Mouse (Mus musculus) kidney, embryonic 14.5 days (tissue): Measurements from ENCODE around the gene Lamc3. TPM values are rescaled to one million over a fixed set of nuclear protein-coding genes. Genes with fewer than 3 reads are reported as not detected.

Experiments used
- ATAC-seq: fragments of 200-750 bp; cut with Nextera tagmentation; 2 replicates; pipeline ENCODE4 v1.8.0; 2017; ENCODE audit warnings: moderate number of reproducible peaks, mild to moderate bottlenecking, moderate TSS enrichment, moderate library complexity; ENCODE audit not compliant: low FRiP score, low TSS enrichment
- H3K27ac ChIP-seq: fragments of 300-500 bp; sonication (generic); 2 replicates; pipeline ENCODE4 v1.5.1; 2014; ENCODE audit warnings: low read depth, mild to moderate bottlenecking, low read length, moderate library complexity, mixed read lengths
- H3K27me3 ChIP-seq: fragments of 300-500 bp; sonication (generic); 2 replicates; pipeline ENCODE4 v1.6.1; 2014; ENCODE audit warnings: mild to moderate bottlenecking, low read length; ENCODE audit not compliant: control insufficient read depth, insufficient read depth
- H3K36me3 ChIP-seq: fragments of 300-500 bp; sonication (generic); 2 replicates; pipeline ENCODE4 v1.6.1; 2014; ENCODE audit warnings: low read length, mixed read lengths; ENCODE audit not compliant: control insufficient read depth, insufficient read depth
- H3K4me1 ChIP-seq: fragments of 300-500 bp; sonication (generic); 2 replicates; pipeline ENCODE4 v1.6.1; 2014; ENCODE audit warnings: low read length, mixed read lengths; ENCODE audit not compliant: control insufficient read depth, insufficient read depth
- H3K4me2 ChIP-seq: fragments of 300-500 bp; sonication (generic); replicated peaks from 2 replicates; pipeline ENCODE4 v1.6.1; 2014; ENCODE audit warnings: low read depth, mild to moderate bottlenecking, low read length
- H3K4me3 ChIP-seq: fragments of 300-500 bp; sonication (generic); 2 replicates; pipeline ENCODE4 v1.5.1; 2014; ENCODE audit warnings: mild to moderate bottlenecking, low read length
- H3K9ac ChIP-seq: fragments of 300-500 bp; sonication (generic); 2 replicates; pipeline ENCODE4 v1.6.1; 2014; ENCODE audit warnings: low read depth, mild to moderate bottlenecking, low read length, moderate library complexity
- H3K9me3 ChIP-seq: fragments of 300-500 bp; sonication (generic); 2 replicates; pipeline ENCODE4 v1.6.1; 2016; ENCODE audit warnings: low read length; ENCODE audit not compliant: control insufficient read depth
- WGBS: fragments of 180-500 bp; shearing (Covaris S2); extraction: QIAGEN DNeasy Blood & Tissue Kit; methylation state at CpG from one replicate; pipeline ENCODE4 v1.1.7; 2014; 5-methylcytosine and 5-hydroxymethylcytosine counted together
- polyA plus RNA-seq: library from polyadenylated mRNA; unstranded; fragments of >200 nt; fragmentation: Nextera tagmentation; extraction: Ambion mirVana; gene quantifications from 2 replicates; pipeline ENCODE4 v1.2.1, GENCODE M21; 2014

The Lamc3 gene
- polyA plus RNA-seq, 1 experiment from 2014 or later: 3.6 TPM

DNA sequence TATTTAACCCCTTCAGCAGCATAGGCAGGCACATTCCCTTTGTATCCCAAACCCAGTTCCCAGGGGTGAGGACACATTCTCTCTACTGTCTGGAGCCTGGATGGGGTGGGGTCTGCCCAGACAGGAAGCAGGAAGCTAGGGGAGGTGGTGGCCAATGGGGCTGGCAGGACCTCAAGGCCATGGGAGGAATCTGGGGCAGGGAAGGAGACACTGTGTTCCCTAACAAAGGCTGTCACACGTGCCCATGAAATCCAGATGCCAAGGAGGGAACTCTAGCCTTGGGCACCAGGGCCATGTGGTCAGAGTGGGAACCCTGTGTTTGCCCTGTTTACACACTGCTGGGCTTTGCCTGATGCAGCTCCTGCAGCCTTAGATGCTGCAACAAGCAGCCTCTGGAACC is 1.8 kb downstream of the Lamc3 start:
- Histone ChIP-seq H3K4me1 (peaks cover 32% of the 10 kb centered on the region), H3K4me3 (no peak overlapping the region), H3K27ac (no peak overlapping the region), H3K9ac (no peak overlapping the region), H3K27me3 (peaks cover 31% of the 10 kb centered on the region), H3K9me3 (no peaks in the 10 kb centered on the region), H3K36me3 (no peaks in the 10 kb centered on the region), H3K4me2 (no peak overlapping the region)
- 47% methylated on average over 1 of the region's 1 CpGs for WGBS
- no peak for ATAC-seq

DNA sequence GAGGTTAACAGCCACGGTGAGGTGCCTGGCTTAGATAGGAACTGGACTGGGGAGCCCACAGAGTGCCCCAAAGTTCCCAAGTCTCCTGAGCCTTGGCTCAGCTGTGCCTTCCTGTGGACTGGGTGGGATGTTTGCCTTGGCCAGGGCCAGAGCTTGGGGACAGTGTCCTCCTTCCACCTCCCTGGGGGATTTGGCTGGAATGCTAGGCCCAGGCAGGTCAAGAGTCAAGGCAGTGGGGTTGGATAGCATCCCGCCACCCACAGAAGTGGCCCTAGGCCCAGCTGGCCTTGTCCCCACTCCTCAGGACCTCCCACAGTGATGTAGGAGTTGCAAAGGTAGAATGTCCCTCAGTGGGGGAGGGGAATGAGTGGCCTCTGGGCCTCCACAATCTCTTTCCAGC is 4.1 kb downstream of the Lamc3 start:
- Histone ChIP-seq H3K9me3 (no peaks in the 10 kb centered on the region), H3K9ac (no peak overlapping the region), H3K36me3 (no peaks in the 10 kb centered on the region), H3K4me3 (no peak overlapping the region), H3K4me1 (peaks cover 40% of the 10 kb centered on the region), H3K4me2 (no peak overlapping the region), H3K27ac (no peak overlapping the region), H3K27me3 (peaks cover 28% of the 10 kb centered on the region)
- WGBS: 73% methylated on average over 2 of the region's 2 CpGs
- no peak for ATAC-seq

DNA sequence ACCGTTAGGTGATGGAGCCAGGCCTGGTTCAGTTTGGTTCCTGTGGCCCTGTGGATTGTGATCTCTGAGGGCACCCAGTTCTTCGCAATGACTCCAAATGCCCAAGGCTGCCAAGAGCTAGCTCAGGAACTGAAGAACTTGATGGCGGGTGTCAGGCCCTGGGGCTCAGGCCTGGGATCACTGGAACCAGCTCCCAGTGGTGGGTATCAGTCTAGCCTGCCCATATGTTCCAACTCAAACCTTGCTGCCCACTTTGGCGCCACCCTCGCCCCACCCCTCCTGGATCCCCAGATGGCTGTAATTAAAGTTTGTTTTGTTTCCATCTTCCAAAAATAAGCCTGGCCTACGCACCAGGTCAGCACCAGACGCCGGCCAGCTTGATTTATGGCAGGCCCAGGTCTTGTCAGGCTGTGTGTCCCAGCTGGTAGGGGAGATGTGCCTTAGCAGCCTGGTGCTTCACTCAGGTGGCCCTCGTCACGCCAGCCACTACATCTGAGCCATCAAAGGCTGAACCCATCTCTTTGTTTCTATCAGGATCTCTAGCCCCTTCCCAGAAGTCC is 6.1 kb downstream of the Lamc3 start:
- 37% methylated on average over 10 of the region's 10 CpGs for WGBS

DNA sequence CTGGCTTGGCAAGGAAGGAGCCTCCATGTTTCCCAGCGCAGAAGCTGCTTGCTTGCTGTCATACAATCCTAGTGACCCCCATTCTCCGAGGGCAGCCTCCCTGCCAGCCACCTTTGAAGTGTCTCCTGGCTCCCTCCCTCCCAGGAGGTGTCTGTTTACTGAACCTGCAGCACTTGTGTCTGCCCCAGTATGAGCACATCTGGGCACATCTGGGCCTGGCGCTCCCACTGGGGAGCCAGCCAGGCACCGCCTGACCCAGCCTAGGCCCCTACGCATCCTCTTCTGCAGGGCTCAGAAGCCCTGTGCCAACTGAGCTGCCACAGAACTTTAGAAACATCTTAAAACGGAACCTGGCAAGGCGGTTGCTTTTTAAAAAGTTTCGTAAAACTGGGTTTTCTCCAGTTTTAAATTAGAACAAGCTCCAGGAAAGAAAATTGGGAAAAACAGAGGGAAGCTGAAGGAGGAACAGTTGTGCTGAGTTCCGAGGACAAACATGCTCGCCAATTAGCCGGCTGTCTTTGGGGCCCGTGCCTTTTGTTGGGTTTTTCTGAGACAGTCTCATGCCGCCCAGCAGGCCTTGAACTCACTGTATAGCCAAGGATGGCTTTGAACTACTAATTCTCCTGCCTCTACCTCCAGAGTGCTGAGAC is 7.3 kb downstream of the Lamc3 start:
- peak overlapping the region; percentile 48; the same call in 1 of the 2 replicates for H3K27ac ChIP-seq
- ATAC-seq: no peak

More for the DNA sequence above, 6.1 kb downstream of the Lamc3 start:
- Histone ChIP-seq H3K9me3 (no peaks in the 10 kb centered on the region), H3K4me2 (no peak overlapping the region), H3K4me1 (peaks cover 38% of the 10 kb centered on the region), H3K27me3 (peaks cover 10% of the 10 kb centered on the region), H3K4me3 (no peak overlapping the region), H3K36me3 (no peaks in the 10 kb centered on the region), H3K27ac (peak overlapping the region; percentile 48; the same call in 1 of the 2 replicates), H3K9ac (no peak overlapping the region)
- ATAC-seq: peak; percentile 75

DNA sequence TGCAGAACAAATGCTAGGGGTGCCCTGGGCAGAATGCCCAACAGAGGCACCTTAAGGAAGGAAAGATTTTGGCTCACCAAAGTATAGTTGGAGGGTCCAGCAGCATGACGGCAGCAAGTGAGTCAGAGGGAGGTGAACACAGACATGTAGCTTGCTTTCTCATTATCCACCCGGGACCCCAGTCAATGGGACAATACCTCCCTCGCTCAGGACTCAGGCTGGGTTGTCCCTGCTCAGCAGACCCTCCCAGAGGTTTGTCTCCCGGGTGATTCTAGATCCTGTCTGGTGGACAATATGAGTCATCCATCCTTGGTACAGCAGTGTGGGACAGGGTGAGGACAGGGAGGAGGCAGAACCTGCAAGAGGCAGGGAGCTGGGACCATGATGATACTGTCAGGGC is 13.8 kb downstream of the Lamc3 start:
- Histone ChIP-seq H3K4me3 (no peak overlapping the region), H3K4me1 (peaks cover 12% of the 10 kb centered on the region), H3K27me3 (no peaks in the 10 kb centered on the region), H3K4me2 (no peak overlapping the region), H3K27ac (no peak overlapping the region), H3K36me3 (no peaks in the 10 kb centered on the region), H3K9me3 (no peaks in the 10 kb centered on the region), H3K9ac (no peak overlapping the region)
- ATAC-seq: no peak
- WGBS: 85% methylated on average over 4 of the region's 4 CpGs

More for the DNA sequence above, 7.3 kb downstream of the Lamc3 start:
- Histone ChIP-seq H3K27me3 (peaks cover 3% of the 10 kb centered on the region; the same call in 1 of the 2 replicates), H3K9me3 (no peaks in the 10 kb centered on the region), H3K4me3 (no peak overlapping the region), H3K36me3 (no peaks in the 10 kb centered on the region), H3K4me1 (peaks cover 38% of the 10 kb centered on the region), H3K9ac (no peak overlapping the region), H3K4me2 (no peak overlapping the region)
- WGBS: 47% methylated on average over 13 of the region's 13 CpGs

DNA sequence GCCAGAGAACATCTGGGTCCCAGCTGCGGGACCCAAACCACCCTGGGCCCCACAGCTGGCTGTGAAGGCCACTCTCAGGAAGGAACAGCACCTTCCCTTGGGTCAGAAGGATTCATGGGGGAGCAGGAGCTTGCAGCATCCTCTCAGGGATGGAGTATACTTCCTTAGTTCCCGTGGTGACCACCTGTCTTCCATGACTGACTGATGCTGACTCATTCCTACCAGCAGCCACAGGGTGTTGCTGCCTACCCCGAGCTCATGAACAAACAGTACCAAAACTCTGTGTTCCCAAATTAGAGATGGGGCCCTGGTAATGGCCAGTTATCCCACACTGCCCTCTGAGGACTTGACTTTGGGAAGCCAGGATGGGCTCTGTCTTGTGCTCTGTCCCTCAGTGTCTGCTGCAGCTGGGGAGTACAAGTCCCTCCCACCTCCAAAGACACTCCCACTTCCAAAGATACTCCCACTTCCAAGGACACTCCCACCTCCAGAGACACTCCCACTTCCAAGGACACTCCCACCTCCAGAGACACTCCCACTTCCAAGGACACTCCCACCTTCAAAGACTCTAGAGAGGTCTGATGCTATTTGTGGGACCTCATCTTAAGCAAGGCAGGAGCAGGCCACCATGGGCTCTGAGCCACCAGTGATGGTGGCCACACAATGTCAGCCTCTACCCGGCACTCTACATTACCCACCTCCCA is 14.7 kb downstream of the Lamc3 start:
- H3K27me3 ChIP-seq: no peaks in the 10 kb centered on the region
- no peak overlapping the region for H3K27ac ChIP-seq
- no peak overlapping the region for H3K4me2 ChIP-seq
- H3K4me1 ChIP-seq: peaks cover 16% of the 10 kb centered on the region
- no peaks in the 10 kb centered on the region for H3K9me3 ChIP-seq
- H3K36me3 ChIP-seq: no peaks in the 10 kb centered on the region
- ATAC-seq: 0 out of 2 replicates have a peak, but pooled peaks have one; percentile 10
- no peak overlapping the region for H3K4me3 ChIP-seq
- 67% methylated on average over 4 of the region's 4 CpGs for WGBS
- no peak overlapping the region for H3K9ac ChIP-seq

DNA sequence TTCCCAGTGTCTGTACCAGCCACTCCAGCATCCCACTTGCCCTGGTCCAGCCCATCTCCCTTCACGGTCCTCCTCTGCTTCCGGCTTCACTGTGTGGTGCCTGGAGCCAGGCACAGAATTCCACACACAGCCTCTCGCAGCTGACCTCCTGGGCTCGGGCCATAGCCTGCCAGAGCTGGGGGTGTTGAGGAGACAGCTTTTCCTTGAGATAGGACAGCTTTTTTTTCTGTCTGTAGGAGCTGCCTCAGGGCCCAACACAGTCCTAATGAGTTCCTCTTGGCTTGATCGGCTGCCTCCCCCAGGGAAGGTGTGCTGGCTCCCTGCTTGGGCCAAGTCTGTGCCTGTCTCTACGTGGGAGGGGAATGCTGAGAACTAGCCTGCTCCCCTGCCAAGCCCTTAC is 17.0 kb downstream of the Lamc3 start:
- peaks cover 12% of the 10 kb centered on the region for H3K4me1 ChIP-seq
- 20% methylated on average over 6 of the region's 6 CpGs for WGBS
- no peaks in the 10 kb centered on the region for H3K9me3 ChIP-seq
- no peak overlapping the region for H3K9ac ChIP-seq
- H3K27ac ChIP-seq: no peak overlapping the region
- no peaks in the 10 kb centered on the region for H3K36me3 ChIP-seq
- no peak overlapping the region for H3K4me3 ChIP-seq
- no peak overlapping the region for H3K4me2 ChIP-seq
- H3K27me3 ChIP-seq: no peaks in the 10 kb centered on the region
- 0 out of 2 replicates have a peak, but pooled peaks have one; percentile 10 for ATAC-seq

DNA sequence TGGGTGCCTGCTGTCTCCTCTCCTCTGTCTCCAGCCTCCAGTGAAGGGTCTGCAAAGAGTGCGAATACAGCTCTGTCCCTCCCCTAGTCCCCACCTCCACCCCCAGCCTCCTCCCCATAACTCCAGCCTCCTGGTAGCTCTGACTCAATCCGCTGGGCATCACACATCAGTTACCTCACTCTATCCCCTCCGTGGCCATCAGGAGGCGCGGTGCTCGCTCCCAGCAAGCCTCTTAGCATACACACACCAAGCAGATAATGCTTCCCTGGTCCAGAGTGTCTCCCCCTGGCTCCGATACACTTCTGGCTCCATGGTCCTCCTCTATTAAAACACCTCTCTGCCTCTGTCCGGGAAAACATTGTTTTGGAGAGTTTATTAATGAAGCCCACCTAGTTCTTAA is 17.5 kb downstream of the Lamc3 start:
- 16% methylated on average over 8 of the region's 8 CpGs for WGBS
- Histone ChIP-seq H3K9me3 (no peaks in the 10 kb centered on the region), H3K4me2 (no peak overlapping the region), H3K27ac (no peak overlapping the region), H3K4me1 (peaks cover 12% of the 10 kb centered on the region), H3K9ac (no peak overlapping the region), H3K27me3 (no peaks in the 10 kb centered on the region), H3K36me3 (no peaks in the 10 kb centered on the region), H3K4me3 (no peak overlapping the region)
- ATAC-seq: peak; percentile 18; the same call in 1 of the 2 replicates

DNA sequence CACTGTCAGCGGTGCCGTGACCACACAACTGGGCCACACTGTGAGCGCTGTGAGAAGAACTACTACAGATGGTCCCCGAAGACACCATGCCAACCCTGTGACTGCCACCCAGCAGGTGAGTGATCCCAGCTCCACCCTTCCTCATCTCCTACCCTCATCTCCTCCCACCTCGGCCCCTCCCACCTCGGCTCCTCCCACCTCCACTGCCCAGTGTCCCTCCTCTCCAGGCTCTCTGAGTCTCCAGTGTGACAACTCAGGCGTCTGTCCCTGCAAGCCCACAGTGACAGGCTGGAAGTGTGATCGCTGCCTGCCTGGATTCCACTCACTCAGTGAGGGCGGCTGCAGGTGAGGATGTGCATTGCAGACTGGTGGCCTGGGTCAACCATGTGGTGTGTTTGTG is 18.6 kb downstream of the Lamc3 start:
- H3K27ac ChIP-seq: no peak overlapping the region
- H3K9me3 ChIP-seq: no peaks in the 10 kb centered on the region
- no peak for ATAC-seq
- no peaks in the 10 kb centered on the region for H3K36me3 ChIP-seq
- H3K4me3 ChIP-seq: no peak overlapping the region
- no peaks in the 10 kb centered on the region for H3K27me3 ChIP-seq
- H3K4me2 ChIP-seq: no peak overlapping the region
- peaks cover 12% of the 10 kb centered on the region for H3K4me1 ChIP-seq
- H3K9ac ChIP-seq: no peak overlapping the region
- 41% methylated on average over 9 of the region's 9 CpGs for WGBS
